Mouse (Mus musculus) megakaryocyte, adult 5-6 weeks (primary cell): ENCODE data around the gene Ap1m2. TPM values are rescaled to one million over a fixed set of nuclear protein-coding genes. Genes with fewer than 3 reads are reported as not detected.
A peak's percentile ranks its signal among the peaks of the same experiment; 100 is the strongest.
"Not testable (repeated sequence)": the region's sequence is repeated elsewhere in the genome, so short reads cannot be mapped to it uniquely, and the experiment has no call there.

Experiments used
- ATAC-seq: 2 replicates; pipeline ENCODE4 v1.8.0; 2016; ENCODE audit warnings: mild to moderate bottlenecking, inconsistent platforms; ENCODE audit not compliant: poor library complexity, severe bottlenecking
- total RNA-seq, 2 experiments: library from RNA; stranded (forward) in 1 of 2; stranded (reverse) in 1 of 2; fragments of 153-499, 151-499 nt in 1 of 2; fragments of 221-1000, 200-1000 nt in 1 of 2; gene quantifications; 2 replicates each; pipeline versions ENCODE4 v1.2.3 to v1.2.4; 2015 to 2017

Ap1m2 gene
- total RNA-seq, 2 experiments from 2014 or later = 0.31 to 0.92 TPM

DNA sequence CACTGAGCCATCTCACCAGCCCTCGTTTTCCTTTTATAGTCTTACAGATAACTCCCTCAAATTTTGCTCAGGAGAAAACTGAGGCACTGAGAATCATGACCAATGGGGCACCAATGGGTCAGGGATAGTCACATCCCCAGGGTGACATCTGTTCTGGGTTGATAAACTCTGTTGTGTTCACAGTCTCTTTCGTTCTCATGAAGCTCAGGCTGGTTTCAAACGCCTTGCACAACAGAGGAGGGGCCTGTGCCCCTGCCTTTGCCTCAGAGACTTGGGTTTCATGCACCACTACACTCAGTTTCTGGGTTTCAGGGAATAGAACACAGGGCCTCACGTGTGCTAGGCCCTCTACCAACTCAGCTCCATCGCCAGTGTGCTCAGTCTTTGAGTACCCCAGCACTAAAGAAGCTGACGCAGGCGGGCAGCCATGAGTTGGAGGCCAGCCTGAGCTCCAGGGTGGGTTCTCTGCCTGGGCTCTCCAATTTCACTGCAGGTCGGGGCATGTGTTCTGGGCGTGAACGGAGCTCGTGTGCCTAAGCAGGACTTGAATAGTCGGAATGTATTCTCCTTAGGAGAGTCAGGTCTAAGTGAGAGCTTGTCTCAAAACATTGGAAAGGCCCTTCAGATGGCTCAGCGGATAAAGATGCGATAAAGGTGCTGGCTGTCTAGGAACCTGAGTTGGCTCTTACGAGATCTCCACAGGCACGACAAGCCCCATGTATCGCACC, 47.7 kb downstream of the Ap1m2 start:
- ATAC-seq = no peak

DNA sequence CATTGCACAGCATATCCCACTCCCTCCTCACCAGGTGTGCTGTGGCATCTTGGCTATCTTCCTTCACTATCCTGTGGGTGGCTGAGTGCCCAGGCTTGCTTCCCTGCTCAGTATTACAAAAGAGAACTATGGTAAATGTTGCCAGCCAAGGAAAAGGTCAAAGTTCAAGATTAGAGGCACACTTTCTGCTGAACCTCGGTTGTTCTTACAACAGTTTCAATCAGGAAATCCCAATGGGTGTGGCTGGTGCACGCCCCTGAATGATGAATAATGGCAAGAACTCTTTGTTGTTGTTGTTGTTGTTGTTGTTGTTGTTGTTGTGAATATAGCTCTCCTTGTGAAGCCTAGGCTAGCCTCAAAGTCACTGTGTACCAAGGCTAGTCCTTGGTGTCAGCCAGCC, 50.3 kb downstream of the Ap1m2 start:
- ATAC-seq = peak; percentile 27

DNA sequence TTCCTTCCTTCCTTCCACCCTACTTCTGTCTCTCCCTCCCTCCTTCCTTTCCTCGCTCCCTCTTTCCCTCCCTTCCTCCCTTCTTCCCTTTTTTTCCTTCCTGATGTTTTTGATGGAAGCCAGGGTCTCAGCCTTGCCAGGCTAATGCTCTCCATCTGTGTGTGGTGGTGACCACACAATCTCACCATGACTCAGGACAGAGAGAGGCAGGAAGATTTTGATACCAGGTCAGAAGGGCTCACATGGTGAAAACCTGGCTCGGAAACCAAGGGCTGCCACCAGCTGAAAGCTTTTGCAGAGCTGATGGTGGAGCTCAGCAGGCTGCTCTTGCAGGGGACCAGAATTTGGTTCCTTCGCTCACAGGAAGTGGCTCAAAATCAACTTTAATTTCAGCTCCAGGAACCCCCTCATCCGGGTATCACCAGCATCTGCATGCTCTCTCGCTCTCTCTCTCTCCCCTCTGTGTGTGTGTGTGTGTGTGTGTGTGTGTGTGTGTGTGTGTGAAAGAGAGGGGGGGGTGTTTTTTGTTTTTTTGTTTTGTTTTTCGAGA, 51.6 kb downstream of the Ap1m2 start:
- no peak for ATAC-seq

DNA sequence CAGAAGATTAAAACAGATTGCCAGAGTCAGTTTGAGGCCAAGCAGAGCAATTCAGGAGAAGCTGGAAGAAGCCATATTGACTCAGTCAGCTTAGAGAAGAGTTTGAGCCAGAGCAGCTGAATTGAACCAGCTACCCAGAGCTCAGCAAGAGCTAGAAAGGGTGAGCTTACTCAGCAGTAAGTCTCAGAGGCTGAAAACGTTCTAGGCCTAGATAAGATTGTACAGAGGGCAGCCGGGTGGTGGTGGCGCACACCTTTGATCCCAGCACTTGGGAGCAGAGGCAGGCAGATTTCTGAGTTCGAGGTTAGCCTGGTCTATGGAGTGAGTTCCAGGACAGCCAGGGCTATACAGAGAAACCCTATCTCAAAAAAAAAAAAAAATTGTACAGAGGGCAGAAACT, 55.8 kb downstream of the Ap1m2 start:
- not testable (repeated sequence) for ATAC-seq

DNA sequence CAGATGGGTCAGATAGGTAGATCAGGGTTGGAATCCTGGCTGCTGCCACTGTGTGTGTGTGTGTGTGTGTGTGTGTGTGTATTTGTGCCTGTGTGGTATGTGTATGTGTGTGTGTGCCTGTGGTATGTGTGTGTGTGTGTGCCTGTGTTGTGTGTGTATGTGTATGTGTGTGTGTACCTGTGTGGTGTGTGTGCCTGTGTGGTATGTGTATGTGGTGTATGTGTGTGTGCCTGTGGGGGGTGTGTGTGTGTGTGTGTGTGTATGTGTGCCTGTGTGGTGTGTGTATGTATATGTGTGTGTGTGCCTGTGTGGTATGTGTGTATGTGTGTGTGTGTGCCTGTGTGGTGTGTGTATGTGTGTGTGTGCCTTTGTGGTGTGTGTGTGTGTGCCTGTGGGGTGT, 57.4 kb downstream of the Ap1m2 start:
- no peak for ATAC-seq

DNA sequence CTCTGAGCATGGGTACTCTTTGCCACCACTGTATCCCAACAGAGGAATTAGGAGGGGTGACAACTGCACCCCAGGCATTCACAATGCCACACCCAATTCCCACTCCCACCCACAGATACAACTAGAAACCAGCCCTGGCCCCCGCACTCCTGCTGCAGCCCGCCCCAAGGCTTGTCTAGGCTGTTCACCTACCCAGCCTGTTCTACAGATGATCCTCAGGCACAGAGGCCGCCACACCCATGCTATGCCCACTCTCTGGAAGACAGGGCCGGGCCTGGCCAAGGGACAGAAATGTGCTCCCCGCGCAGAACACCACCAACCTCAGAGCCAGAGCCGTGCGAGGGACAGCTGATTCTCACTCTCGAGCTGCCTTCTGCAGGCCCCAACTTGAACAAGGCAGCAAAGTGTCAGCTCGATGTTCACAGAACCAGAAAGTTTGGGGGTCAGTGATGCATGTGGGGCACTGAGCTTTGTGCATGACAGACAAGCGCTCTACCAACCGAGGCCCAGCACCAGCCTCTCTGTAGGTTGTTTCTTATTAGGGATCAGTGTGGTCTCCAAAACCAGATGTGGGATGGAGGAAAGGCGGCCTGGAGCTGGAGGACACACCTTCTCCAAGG, 60.9 kb downstream of the Ap1m2 start:
- no peak for ATAC-seq

DNA sequence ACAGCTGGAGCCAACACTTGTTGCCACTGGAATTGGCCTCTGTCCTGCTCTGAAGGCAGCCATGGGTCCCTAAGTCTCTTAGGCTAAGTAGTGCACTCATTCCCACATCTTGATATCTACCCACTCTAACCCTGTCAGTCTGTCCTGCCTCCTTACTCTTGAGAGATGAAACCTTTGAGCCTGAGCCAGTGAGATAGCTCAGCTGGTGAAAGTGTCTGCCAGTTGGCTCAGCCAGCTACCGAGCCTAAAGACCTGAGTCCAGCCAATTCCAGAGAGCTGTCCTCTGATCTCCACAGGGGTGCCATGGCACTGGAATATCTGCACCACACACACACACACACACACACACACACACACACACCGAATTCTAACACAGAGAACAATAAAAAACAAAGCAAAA, 61.6 kb downstream of the Ap1m2 start:
- no peak for ATAC-seq

DNA sequence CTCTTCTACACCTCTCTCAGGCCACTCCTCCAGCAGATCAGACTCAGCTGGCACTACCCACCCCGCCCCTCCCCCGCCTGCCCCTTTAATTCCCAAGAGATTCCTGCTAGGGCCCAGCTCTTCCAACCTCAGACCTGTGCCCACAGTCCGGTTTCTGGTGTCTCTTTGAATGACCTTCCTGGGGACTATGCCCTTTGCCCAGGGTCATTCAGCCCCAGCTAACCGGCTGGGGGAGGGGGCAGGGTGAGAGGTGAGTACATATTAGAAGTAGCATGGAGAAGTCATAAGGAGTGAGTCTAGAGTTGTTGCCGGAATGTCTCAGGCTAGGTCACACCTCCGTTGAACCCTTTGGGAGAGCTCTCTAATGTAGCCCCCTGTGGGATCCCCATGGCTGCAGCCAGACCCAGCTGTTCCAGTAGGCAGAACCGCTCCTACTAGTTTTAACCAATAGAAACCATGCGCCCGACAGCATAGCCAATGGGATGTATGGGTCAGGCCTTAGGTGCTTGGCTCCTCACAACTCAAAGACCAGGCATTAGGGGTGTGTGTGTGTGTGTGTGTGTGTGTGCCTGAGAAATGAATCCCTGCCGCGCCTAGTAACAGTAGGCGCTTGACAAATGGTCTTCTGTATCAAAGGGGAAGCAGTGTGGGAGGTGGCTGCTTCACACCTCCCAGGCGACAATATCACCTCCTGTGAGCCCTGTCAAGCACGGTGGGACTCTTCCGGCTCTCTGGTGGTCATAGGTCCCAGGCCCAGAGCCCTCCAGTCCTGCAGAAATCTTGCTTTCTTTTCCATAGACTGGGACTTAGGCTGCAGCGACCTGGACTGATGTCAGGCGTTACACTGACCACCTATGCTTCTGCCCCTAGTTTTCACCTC, 62.3 kb downstream of the Ap1m2 start:
- ATAC-seq = peak; percentile 59

DNA sequence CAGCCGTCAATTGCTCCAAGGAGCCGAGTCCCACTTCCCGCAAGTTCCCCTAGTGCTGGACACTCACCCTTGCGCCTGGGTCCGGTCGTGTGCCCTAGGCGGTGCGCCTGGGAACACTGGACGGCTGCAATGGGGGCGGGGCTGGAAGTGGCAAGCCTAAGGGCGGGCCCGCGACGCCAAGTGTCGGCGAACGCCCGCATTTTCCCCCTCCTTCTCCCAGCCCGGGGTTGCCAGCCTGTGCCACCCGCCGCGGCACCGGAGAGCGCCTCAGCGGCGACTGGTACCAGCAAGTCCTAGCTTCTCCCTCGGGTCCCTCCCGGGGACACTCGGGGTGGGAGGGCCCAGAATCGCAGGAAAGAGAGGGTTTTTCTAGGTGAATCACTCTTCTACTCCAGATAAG, 63.8 kb downstream of the Ap1m2 start, which contains the start of gene S1pr5:
Gene S1pr5 (minus strand): TSS at position 118 of the 400 bp plus-strand sequence.
- ATAC-seq = peak; percentile 61

DNA sequence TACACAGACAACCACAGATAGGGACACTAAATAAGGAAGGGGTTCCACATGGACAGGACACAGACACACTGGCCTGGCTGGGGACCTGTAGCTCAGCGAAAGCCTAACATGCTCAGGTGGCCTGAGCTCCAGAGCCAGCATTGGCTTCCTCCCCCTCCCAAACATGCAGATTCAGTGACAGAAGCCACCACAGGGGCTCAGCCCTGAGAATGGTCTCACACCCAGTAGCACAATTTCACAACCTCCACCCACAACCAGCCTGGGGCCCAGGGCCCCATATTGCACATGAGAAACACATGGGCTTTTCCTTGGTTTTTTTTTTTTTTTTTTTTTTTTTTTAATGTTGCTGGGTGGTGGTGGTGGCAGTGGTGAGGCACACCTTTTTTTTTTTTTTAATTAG, 65.8 kb downstream of the Ap1m2 start:
- 0 out of 2 replicates have a peak, but pooled peaks have one; percentile 29 for ATAC-seq

DNA sequence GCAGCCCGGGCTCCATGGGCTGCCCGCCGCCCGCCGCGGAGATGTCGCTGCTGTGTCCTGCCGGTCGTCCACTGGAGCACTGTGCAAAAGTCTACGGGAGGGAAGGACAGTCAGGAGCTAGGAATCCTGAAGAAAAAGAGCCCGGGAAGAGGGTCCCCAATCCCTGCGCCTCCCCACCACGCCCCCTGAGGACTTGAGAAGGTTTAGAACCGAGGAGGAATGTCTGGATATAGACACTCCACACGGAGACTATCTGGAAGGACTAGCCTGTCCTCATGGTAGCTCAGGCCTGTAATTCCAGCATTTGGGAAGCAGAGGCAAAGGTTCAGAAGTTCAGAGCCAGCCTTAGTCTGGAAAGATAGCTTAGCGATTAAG, 67.0 kb downstream of the Ap1m2 start:
- no peak for ATAC-seq

DNA sequence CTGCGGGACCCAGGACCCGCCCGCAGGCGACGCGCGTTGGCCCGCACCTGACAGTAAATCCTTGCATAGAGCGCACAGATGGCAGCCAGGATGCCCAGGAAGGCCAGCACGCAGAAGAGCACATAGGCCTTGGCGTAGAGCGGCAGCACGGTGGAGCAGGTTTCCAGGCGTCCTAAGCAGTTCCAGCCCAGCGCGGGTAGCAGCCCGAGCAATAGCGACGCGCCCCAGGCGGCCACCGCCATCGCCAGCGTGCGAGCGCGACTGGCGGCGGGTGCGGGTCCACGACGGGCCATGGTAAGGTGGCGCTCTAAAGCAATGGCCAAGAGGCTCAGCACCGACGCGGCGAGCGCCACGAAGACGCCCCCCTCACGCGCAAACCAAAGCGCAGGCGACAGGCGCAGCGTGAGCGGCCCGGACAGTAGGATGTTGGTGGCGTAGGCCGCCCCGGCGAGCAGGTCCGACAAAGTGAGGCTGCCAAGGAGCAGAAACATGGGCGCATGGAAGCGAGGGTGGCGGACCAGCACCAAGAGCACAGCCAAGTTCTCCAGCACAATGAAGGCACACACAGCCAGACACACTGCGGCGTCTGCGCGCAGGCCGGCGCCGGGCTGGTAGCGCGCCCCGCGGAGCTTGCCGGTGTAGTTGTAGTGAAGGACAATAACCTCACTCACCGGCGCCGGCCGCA, 67.6 kb downstream of the Ap1m2 start:
- ATAC-seq = 0 out of 2 replicates have a peak, but pooled peaks have one; percentile 11

Other genes starting within 250 kb of the Ap1m2 start
- gene Zglp1, start 245.2 kb downstream of the Ap1m2 start, total RNA-seq (2015) = 1.2 TPM in 1 of 2 replicates, not detected in the other
- gene Zglp1, start 245.2 kb downstream of the Ap1m2 start, total RNA-seq (2017) = not detected in 2 replicates
- 0.16 and 0.22 TPM in 2 replicates for gene Gm49373, start 239.2 kb downstream of the Ap1m2 start, total RNA-seq (2015)
- gene Gm49373, start 239.2 kb downstream of the Ap1m2 start, total RNA-seq (2017) = 0.59 TPM in 1 of 2 replicates, not detected in the other
- 0.73 and 2.1 TPM in 2 replicates for gene Fdx1l, start 238.7 kb downstream of the Ap1m2 start, total RNA-seq (2015)
- gene Fdx1l, start 238.7 kb downstream of the Ap1m2 start, total RNA-seq (2017) = 15.3 and 17.5 TPM in 2 replicates
- 43.4 and 44.9 TPM in 2 replicates for gene Gm38431, start 220.3 kb downstream of the Ap1m2 start, total RNA-seq (2015)
- 3.8 and 5.1 TPM in 2 replicates for gene Gm38431, start 220.3 kb downstream of the Ap1m2 start, total RNA-seq (2017)
- 36.0 and 43.0 TPM in 2 replicates for gene Raver1, start 220.3 kb downstream of the Ap1m2 start, total RNA-seq (2015)
- gene Raver1, start 220.3 kb downstream of the Ap1m2 start, total RNA-seq (2017) = 17.1 and 22.0 TPM in 2 replicates
- gene Tyk2, start 181.1 kb downstream of the Ap1m2 start, total RNA-seq (2015) = 24.9 and 30.9 TPM in 2 replicates
- 33.5 and 37.0 TPM in 2 replicates for gene Tyk2, start 181.1 kb downstream of the Ap1m2 start, total RNA-seq (2017)
- gene Cdc37, start 162.4 kb downstream of the Ap1m2 start, total RNA-seq (2015) = 39.6 and 49.0 TPM in 2 replicates
- 149 and 165 TPM in 2 replicates for gene Cdc37, start 162.4 kb downstream of the Ap1m2 start, total RNA-seq (2017)
- 6.8 and 7.3 TPM in 2 replicates for gene Pde4a, start 146.6 kb downstream of the Ap1m2 start, total RNA-seq (2015)
- 3.0 and 3.9 TPM in 2 replicates for gene Pde4a, start 146.6 kb downstream of the Ap1m2 start, total RNA-seq (2017)
- 17.7 and 18.8 TPM in 2 replicates for gene Keap1, start 73.0 kb downstream of the Ap1m2 start, total RNA-seq (2015)
- 34.0 and 36.9 TPM in 2 replicates for gene Keap1, start 73.0 kb downstream of the Ap1m2 start, total RNA-seq (2017)
- 3.6 and 4.0 TPM in 2 replicates for gene S1pr5, start 63.9 kb downstream of the Ap1m2 start, total RNA-seq (2015)
- 7.9 and 9.0 TPM in 2 replicates for gene S1pr5, start 63.9 kb downstream of the Ap1m2 start, total RNA-seq (2017)
- gene Atg4d, start 47.0 kb downstream of the Ap1m2 start, total RNA-seq (2015) = 14.6 and 15.0 TPM in 2 replicates
- gene Atg4d, start 47.0 kb downstream of the Ap1m2 start, total RNA-seq (2017) = 13.5 and 19.3 TPM in 2 replicates
- 28.0 and 28.4 TPM in 2 replicates for gene Kri1, start 24.4 kb downstream of the Ap1m2 start, total RNA-seq (2015)
- gene Kri1, start 24.4 kb downstream of the Ap1m2 start, total RNA-seq (2017) = 53.6 and 76.9 TPM in 2 replicates
- 132 and 138 TPM in 2 replicates for gene Cdkn2d, start 20.9 kb downstream of the Ap1m2 start, total RNA-seq (2015)
- gene Cdkn2d, start 20.9 kb downstream of the Ap1m2 start, total RNA-seq (2017) = 65.6 and 75.3 TPM in 2 replicates
- 112 and 124 TPM in 2 replicates for gene Slc44a2, start 8.4 kb upstream of the Ap1m2 start, total RNA-seq (2015)
- gene Slc44a2, start 8.4 kb upstream of the Ap1m2 start, total RNA-seq (2017) = 101 and 116 TPM in 2 replicates
- 21.7 and 22.9 TPM in 2 replicates for gene Ilf3, start 55.5 kb upstream of the Ap1m2 start, total RNA-seq (2015)
- 42.0 and 42.5 TPM in 2 replicates for gene Ilf3, start 55.5 kb upstream of the Ap1m2 start, total RNA-seq (2017)
- gene Qtrt1, start 99.5 kb upstream of the Ap1m2 start, total RNA-seq (2015) = 5.4 and 11.8 TPM in 2 replicates
- gene Qtrt1, start 99.5 kb upstream of the Ap1m2 start, total RNA-seq (2017) = 6.7 and 9.8 TPM in 2 replicates
- 94.9 and 101 TPM in 2 replicates for gene Dnm2, start 112.6 kb upstream of the Ap1m2 start, total RNA-seq (2015)
- gene Dnm2, start 112.6 kb upstream of the Ap1m2 start, total RNA-seq (2017) = 131 and 144 TPM in 2 replicates
- 5.4 and 6.2 TPM in 2 replicates for gene Tmed1, start 197.9 kb upstream of the Ap1m2 start, total RNA-seq (2015)
- 8.7 and 9.3 TPM in 2 replicates for gene Tmed1, start 197.9 kb upstream of the Ap1m2 start, total RNA-seq (2017)
- gene AB124611, start 213.8 kb upstream of the Ap1m2 start, total RNA-seq (2015) = 179 and 187 TPM in 2 replicates
- gene AB124611, start 213.8 kb upstream of the Ap1m2 start, total RNA-seq (2017) = 290 and 296 TPM in 2 replicates
- 19.1 and 26.3 TPM in 2 replicates for gene Carm1, start 234.6 kb upstream of the Ap1m2 start, total RNA-seq (2015)
- gene Carm1, start 234.6 kb upstream of the Ap1m2 start, total RNA-seq (2017) = 8.5 and 14.1 TPM in 2 replicates